Mouse (Mus musculus): Measurements from ENCODE around the gene Kmt2a. TPM values are rescaled to one million over a fixed set of nuclear protein-coding genes. Genes with fewer than 3 reads are reported as not detected.
A peak's percentile ranks its signal among the peaks of the same experiment; 100 is the strongest.

The Kmt2a gene
- polyA plus RNA-seq, 1 experiment from 2014 or later, result 10.4 TPM

DNA sequence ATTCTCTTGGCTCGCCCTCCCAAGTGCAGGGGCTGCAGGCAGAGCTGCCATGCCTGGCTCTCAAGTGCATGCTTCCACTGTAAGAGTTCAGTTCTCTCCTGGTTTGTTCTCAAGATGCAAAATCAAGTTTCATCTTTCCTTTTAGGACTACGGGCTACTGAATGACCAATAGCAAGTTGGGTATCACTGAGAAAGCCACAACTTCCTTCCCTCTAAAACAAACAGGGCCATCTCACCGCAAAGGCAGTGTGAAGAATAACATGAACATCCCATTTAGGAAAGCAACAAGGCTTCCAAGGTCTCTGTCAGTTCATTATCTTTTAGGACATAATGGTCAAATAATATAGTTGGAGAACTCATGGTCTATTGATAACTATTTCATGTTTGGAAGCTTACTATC is 13.4 kb downstream of the Kmt2a start:
- Histone ChIP-seq H3K4me2 (ENCODE audit: low read length) (no peak overlapping the region), H3K36me3 (ENCODE audit: control insufficient read depth, insufficient read depth, low read length) (peaks cover 23% of the 10 kb centered on the region), H3K9me3 (ENCODE audit: control insufficient read depth, low read length) (no peaks in the 10 kb centered on the region), H3K27ac (replicated peaks in 1 of 2; ENCODE audit: control insufficient read depth in 1 of 2, insufficient read depth in 1 of 2, low read depth in 2 of 2, low read length in 2 of 2) (no peak overlapping the region), H3K4me3 (ENCODE audit: control insufficient read depth in 1 of 2, insufficient read depth in 1 of 2, low read depth in 1 of 2, low read length in 2 of 2) (no peak overlapping the region), H3K4me1 (ENCODE audit: control insufficient read depth in 2 of 2, insufficient read depth in 2 of 2, low read length in 2 of 2) (peaks cover 8 to 45% of the 10 kb centered on the region in 2 experiments), H3K9ac (ENCODE audit: low read length) (no peak overlapping the region), H3K27me3 (ENCODE audit: control insufficient read depth, insufficient read depth, low read length) (no peaks in the 10 kb centered on the region)
- no peak for ATAC-seq (ENCODE audit: insufficient number of reproducible peaks, insufficient read depth, low FRiP score, low read depth)
- 68% methylated on average over 3 of the region's 3 CpGs for WGBS

DNA sequence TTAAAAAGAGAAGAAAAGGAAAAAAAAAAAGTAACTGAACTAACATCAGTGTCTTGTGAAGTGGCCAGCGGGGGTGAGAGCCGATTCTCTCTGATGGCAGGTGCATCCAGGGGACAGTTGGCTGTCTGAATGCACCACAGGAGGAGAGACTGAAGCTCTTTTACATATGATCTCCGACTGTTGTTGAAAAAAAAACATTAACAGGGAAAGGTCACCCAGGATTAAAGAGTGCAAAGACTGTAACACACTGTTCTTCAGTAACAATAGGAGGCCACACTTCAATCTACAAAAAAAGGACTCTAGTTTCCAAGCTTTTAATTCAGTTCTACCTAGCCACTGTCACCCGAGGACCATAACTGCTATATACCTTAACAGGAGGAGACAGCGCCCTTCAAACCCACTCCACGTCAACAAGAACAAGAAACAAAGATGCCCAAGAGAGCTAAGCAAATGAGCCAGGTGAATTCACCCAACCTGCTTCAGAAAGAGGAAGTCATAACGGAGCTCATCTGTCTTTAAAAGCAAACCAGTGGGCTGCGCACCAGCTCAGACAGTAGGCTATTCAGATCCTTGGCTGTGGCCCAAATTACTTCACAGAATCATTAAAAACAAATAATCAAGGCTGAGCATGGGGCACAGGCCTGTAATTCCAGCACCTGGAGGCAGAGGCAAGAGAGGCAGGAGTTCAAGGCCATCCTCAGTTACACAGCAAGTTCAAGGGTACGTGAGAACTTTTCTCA is 14.4 kb downstream of the Kmt2a start:
- H3K36me3 ChIP-seq (ENCODE audit: control insufficient read depth, insufficient read depth, low read length), result peaks cover 23% of the 10 kb centered on the region

DNA sequence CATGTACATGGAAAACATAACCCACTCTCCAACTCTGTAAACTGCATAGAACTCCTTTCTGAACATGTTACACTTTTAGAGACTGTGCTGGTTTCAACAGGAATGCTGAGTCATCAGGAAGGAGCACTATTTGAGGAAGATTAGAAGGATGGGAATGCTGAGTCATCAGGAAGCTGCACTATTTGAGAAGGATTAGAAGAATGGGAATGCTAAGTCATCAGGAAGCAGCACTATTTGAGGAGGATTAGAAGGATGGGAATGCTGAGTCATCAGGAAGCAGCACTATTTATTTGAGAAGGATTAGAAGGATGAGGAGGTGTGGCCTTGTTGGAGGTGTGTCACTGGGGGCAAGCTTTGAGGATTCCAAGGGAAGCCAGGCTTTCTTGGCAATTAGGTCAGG is 20.0 kb downstream of the Kmt2a start:
- H3K27ac ChIP-seq (replicated peaks in 1 of 2; ENCODE audit: control insufficient read depth in 1 of 2, insufficient read depth in 1 of 2, low read depth in 2 of 2, low read length in 2 of 2), result no peak overlapping the region
- H3K9ac ChIP-seq (ENCODE audit: low read length), result no peak overlapping the region
- H3K4me2 ChIP-seq (ENCODE audit: low read length), result no peak overlapping the region
- no peak overlapping the region for H3K4me3 ChIP-seq (ENCODE audit: control insufficient read depth in 1 of 2, insufficient read depth in 1 of 2, low read depth in 1 of 2, low read length in 2 of 2)
- no peaks in the 10 kb centered on the region for H3K27me3 ChIP-seq (ENCODE audit: control insufficient read depth, insufficient read depth, low read length)
- peaks cover 5% of the 10 kb centered on the region for H3K9me3 ChIP-seq (ENCODE audit: control insufficient read depth, low read length)
- peaks cover 0 to 11% of the 10 kb centered on the region in 2 experiments; a peak in 2 of 4 replicates for H3K4me1 ChIP-seq (ENCODE audit: control insufficient read depth in 2 of 2, insufficient read depth in 2 of 2, low read length in 2 of 2)
- H3K36me3 ChIP-seq (ENCODE audit: control insufficient read depth, insufficient read depth, low read length), result peaks cover 26% of the 10 kb centered on the region
- no peak for ATAC-seq (ENCODE audit: insufficient number of reproducible peaks, insufficient read depth, low FRiP score, low read depth)

More for the DNA sequence above, 14.4 kb downstream of the Kmt2a start:
- Histone ChIP-seq H3K4me1 (ENCODE audit: control insufficient read depth in 2 of 2, insufficient read depth in 2 of 2, low read length in 2 of 2) (peaks cover 6 to 42% of the 10 kb centered on the region in 2 experiments), H3K4me3 (ENCODE audit: control insufficient read depth in 1 of 2, insufficient read depth in 1 of 2, low read depth in 1 of 2, low read length in 2 of 2) (no peak overlapping the region), H3K9me3 (ENCODE audit: control insufficient read depth, low read length) (no peaks in the 10 kb centered on the region), H3K27ac (replicated peaks in 1 of 2; ENCODE audit: control insufficient read depth in 1 of 2, insufficient read depth in 1 of 2, low read depth in 2 of 2, low read length in 2 of 2) (0 out of 4 replicates have a peak overlapping the region, but pooled peaks of 1 of the 2 experiments have one; percentile 6), H3K27me3 (ENCODE audit: control insufficient read depth, insufficient read depth, low read length) (no peaks in the 10 kb centered on the region), H3K4me2 (ENCODE audit: low read length) (no peak overlapping the region), H3K9ac (ENCODE audit: low read length) (0 out of 2 replicates have a peak overlapping the region, but pooled peaks have one; percentile 27)
- WGBS, result 59% methylated on average over 9 of the region's 9 CpGs
- no peak for ATAC-seq (ENCODE audit: insufficient number of reproducible peaks, insufficient read depth, low FRiP score, low read depth)

DNA sequence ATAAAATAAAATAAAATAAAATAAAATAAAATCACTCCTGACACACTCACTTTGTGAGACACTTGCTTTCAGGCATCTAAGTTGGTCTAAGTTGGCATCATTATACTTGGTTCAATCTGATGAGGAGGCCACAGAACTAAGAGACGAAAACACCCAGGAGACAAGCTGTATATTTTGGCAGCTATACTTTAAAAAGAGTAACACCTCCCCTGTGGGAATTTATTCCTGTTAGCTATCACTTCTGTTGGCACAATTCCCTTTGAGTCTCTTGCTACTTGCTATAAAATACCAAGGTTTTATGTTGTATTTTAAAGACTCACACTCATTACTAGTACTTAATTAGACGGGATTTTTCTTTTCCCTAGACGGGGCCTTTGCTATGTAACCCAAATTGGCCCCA is 22.4 kb downstream of the Kmt2a start:
- no peak overlapping the region for H3K9ac ChIP-seq (ENCODE audit: low read length)
- no peak for ATAC-seq (ENCODE audit: insufficient number of reproducible peaks, insufficient read depth, low FRiP score, low read depth)
- no peaks in the 10 kb centered on the region for H3K27me3 ChIP-seq (ENCODE audit: control insufficient read depth, insufficient read depth, low read length)
- no peak overlapping the region for H3K27ac ChIP-seq (replicated peaks in 1 of 2; ENCODE audit: control insufficient read depth in 1 of 2, insufficient read depth in 1 of 2, low read depth in 2 of 2, low read length in 2 of 2)
- no peaks in the 10 kb centered on the region; a peak in 1 of 4 replicates for H3K4me1 ChIP-seq (ENCODE audit: control insufficient read depth in 2 of 2, insufficient read depth in 2 of 2, low read length in 2 of 2)
- H3K9me3 ChIP-seq (ENCODE audit: control insufficient read depth, low read length), result peaks cover 5% of the 10 kb centered on the region
- peaks cover 5% of the 10 kb centered on the region; the same call in 1 of the 2 replicates for H3K36me3 ChIP-seq (ENCODE audit: control insufficient read depth, insufficient read depth, low read length)
- H3K4me2 ChIP-seq (ENCODE audit: low read length), result no peak overlapping the region
- WGBS, result 83% methylated on average over 3 of the region's 3 CpGs
- H3K4me3 ChIP-seq (ENCODE audit: control insufficient read depth in 1 of 2, insufficient read depth in 1 of 2, low read depth in 1 of 2, low read length in 2 of 2), result no peak overlapping the region

DNA sequence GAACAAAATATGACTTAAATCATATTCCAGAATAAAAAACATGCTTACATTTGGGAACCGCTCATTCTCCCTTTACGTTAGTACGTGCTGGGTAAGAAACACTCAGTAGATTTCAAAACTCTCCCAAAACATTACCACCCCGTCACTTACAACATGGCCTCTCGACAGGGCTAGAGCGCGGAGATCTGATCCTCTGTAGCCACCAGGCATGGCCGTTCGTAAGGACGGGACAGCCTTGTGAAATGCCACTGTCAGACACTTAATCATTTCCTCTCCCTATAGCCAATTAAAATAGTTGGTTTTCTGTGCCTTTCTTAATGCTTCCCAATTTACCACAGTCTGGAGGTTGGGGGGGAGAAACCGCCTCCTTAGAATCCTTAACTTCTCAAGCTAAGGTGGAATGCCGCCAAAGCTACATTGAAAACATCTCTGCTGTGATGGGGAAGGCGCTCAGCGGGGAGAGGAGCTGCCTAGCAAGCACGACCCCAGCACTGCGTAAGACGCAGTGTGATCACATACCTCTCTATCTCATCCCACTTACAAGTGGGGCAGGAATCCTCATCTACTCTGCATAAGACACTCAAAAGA is 23.6 kb downstream of the Kmt2a start:
- no peak overlapping the region for H3K4me2 ChIP-seq (ENCODE audit: low read length)
- H3K27me3 ChIP-seq (ENCODE audit: control insufficient read depth, insufficient read depth, low read length), result no peaks in the 10 kb centered on the region
- H3K36me3 ChIP-seq (ENCODE audit: control insufficient read depth, insufficient read depth, low read length), result peaks cover 6% of the 10 kb centered on the region; the same call in 1 of the 2 replicates
- ATAC-seq (ENCODE audit: insufficient number of reproducible peaks, insufficient read depth, low FRiP score, low read depth), result no peak
- H3K4me1 ChIP-seq (ENCODE audit: control insufficient read depth in 2 of 2, insufficient read depth in 2 of 2, low read length in 2 of 2), result no peaks in the 10 kb centered on the region; a peak in 1 of 4 replicates
- H3K9me3 ChIP-seq (ENCODE audit: control insufficient read depth, low read length), result peaks cover 5% of the 10 kb centered on the region
- H3K9ac ChIP-seq (ENCODE audit: low read length), result no peak overlapping the region
- WGBS, result 82% methylated on average over 17 of the region's 17 CpGs
- no peak overlapping the region for H3K27ac ChIP-seq (replicated peaks in 1 of 2; ENCODE audit: control insufficient read depth in 1 of 2, insufficient read depth in 1 of 2, low read depth in 2 of 2, low read length in 2 of 2)
- H3K4me3 ChIP-seq (ENCODE audit: control insufficient read depth in 1 of 2, insufficient read depth in 1 of 2, low read depth in 1 of 2, low read length in 2 of 2), result no peak overlapping the region

DNA sequence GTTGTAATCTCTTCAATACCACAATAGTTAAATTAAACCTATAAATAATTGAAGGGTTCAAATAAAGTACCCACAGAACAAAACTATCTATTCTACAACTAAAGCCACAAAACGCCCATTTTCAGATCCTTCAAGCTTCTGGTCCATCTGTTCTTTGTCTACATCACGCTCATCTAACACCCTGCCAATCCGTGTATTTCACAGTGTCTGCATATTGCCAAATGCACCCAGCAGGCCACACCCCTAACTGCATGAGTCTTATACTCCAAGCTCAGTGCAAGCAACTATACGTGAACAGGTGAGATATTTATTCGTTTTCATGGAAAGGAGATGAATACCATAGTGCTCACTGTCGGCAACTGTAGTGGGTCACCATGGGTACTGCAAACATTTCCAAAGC is 25.9 kb downstream of the Kmt2a start:
- WGBS, result 80% methylated on average over 6 of the region's 6 CpGs
- H3K4me3 ChIP-seq (ENCODE audit: control insufficient read depth in 1 of 2, insufficient read depth in 1 of 2, low read depth in 1 of 2, low read length in 2 of 2), result no peak overlapping the region
- no peak for ATAC-seq (ENCODE audit: insufficient number of reproducible peaks, insufficient read depth, low FRiP score, low read depth)
- H3K27ac ChIP-seq (replicated peaks in 1 of 2; ENCODE audit: control insufficient read depth in 1 of 2, insufficient read depth in 1 of 2, low read depth in 2 of 2, low read length in 2 of 2), result no peak overlapping the region
- H3K9ac ChIP-seq (ENCODE audit: low read length), result no peak overlapping the region
- no peak overlapping the region for H3K4me2 ChIP-seq (ENCODE audit: low read length)
- no peaks in the 10 kb centered on the region for H3K27me3 ChIP-seq (ENCODE audit: control insufficient read depth, insufficient read depth, low read length)
- H3K9me3 ChIP-seq (ENCODE audit: control insufficient read depth, low read length), result no peaks in the 10 kb centered on the region
- peaks cover 20% of the 10 kb centered on the region; the same call in 1 of the 2 replicates for H3K36me3 ChIP-seq (ENCODE audit: control insufficient read depth, insufficient read depth, low read length)
- no peaks in the 10 kb centered on the region; a peak in 1 of 4 replicates for H3K4me1 ChIP-seq (ENCODE audit: control insufficient read depth in 2 of 2, insufficient read depth in 2 of 2, low read length in 2 of 2)

DNA sequence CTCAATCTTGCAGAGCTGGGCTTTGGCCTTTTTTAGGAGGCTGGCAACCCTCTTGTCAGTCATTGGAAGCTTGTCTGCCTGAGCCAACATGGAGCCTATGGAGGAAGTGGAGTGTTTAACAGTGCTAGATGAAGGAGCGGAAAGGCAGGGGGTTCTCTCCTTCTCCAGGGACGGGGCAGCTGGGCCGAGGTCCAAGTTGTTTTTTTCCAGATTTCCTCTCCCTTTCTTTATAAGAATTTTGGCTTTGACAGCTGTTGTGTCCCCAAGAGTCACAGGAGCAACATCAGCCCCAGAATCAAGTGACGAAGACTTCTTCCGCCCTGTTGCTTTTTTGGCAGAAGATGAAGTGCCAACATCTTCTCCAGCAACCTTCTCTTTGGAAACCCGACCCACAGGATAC is 33.6 kb downstream of the Kmt2a start:
- 67% methylated on average over 6 of the region's 6 CpGs for WGBS
- H3K9me3 ChIP-seq (ENCODE audit: control insufficient read depth, low read length), result no peaks in the 10 kb centered on the region
- H3K4me2 ChIP-seq (ENCODE audit: low read length), result no peak overlapping the region
- no peak for ATAC-seq (ENCODE audit: insufficient number of reproducible peaks, insufficient read depth, low FRiP score, low read depth)
- peaks cover 0 to 3% of the 10 kb centered on the region in 2 experiments; a peak in 1 of 4 replicates for H3K4me1 ChIP-seq (ENCODE audit: control insufficient read depth in 2 of 2, insufficient read depth in 2 of 2, low read length in 2 of 2)
- H3K36me3 ChIP-seq (ENCODE audit: control insufficient read depth, insufficient read depth, low read length), result peaks cover 92% of the 10 kb centered on the region
- H3K9ac ChIP-seq (ENCODE audit: low read length), result no peak overlapping the region
- no peak overlapping the region; a peak in 1 of 4 replicates for H3K27ac ChIP-seq (replicated peaks in 1 of 2; ENCODE audit: control insufficient read depth in 1 of 2, insufficient read depth in 1 of 2, low read depth in 2 of 2, low read length in 2 of 2)
- no peak overlapping the region for H3K4me3 ChIP-seq (ENCODE audit: control insufficient read depth in 1 of 2, insufficient read depth in 1 of 2, low read depth in 1 of 2, low read length in 2 of 2)
- H3K27me3 ChIP-seq (ENCODE audit: control insufficient read depth, insufficient read depth, low read length), result no peaks in the 10 kb centered on the region
